Mouse (Mus musculus): ENCODE measurements around the gene Rbm33.

Rbm33 gene

DNA sequence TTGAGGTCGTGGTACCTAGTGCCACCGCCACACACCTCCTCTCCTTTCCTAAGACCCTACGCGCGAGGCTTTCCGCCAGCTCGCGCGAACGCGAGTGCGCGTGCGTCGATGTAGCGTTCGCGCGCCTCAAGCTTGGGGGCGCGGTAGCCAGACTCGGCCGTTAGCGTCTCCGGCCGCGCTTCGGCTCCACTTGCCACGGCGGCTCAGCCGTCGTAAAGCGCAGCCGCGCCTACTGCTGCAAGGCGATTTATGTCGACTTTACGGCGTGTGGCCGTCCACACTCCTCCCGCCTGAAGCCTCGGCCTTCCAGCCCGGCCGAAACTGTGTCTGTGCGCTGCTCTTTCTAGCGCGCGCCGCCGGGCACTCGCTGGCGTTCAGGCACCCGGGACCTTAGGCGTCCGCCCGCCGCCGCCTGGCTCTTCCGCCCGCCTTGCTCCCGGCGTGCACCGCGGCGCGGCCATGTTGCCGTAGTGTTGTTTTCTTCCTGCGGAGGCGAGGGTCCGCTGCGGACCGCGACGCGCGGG is at the start of gene Rbm33:
Gene Rbm33, plus strand, starts transcription at position 400 of the 524 bp plus-strand sequence.
- peak; percentile 96 for DNase-seq (ENCODE audit: extremely low read depth, insufficient read length, low spot score)

DNA sequence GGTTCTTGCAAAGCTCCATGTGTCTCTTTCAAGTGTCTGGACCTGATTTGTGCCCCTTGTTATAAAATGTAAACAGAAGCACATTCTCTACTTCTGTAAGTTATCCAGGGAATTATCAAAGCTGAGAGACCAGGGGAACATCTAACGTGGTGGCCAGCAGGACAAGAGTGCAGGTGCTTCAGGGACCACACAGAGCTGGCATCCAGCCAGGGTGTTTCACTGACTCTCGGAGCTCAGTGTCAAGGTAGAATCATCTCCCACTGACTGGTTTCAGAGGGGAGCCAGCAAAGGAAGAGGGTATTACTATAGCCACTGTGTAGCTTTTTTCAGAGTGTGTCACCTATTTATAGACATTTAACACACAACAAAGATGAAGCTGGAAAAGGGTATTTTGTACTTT is 49.3 kb upstream of the Rbm33 start:
- no peak for DNase-seq (ENCODE audit: extremely low read depth, insufficient read length, low spot score)

DNA sequence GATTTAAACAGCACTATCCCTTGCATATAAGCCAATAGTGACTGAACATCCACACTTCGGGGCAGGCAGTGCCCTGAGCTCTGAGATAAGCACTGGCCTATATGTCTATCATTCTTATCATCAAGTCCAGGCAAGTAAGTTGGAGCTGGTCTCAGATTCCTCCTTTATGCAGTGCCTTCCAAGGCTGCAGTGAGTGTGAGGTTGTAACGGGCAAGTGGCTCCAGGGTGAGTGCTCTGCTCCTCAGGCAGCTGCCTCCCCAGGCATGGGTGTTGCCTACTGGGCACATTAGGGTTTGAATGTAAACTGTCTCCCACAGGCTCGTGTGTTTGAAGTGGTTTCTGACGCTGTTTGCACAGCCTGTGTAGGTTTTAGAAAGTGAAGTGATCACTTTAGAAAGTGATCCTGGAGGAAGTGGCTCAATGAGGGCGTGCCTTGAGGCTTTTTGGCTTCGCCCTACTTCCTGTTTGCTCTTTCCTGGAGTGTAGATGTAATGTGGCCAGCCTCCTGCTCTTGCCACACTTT is 47.4 kb upstream of the Rbm33 start:
- DNase-seq (ENCODE audit: extremely low read depth, insufficient read length, low spot score) = no peak

DNA sequence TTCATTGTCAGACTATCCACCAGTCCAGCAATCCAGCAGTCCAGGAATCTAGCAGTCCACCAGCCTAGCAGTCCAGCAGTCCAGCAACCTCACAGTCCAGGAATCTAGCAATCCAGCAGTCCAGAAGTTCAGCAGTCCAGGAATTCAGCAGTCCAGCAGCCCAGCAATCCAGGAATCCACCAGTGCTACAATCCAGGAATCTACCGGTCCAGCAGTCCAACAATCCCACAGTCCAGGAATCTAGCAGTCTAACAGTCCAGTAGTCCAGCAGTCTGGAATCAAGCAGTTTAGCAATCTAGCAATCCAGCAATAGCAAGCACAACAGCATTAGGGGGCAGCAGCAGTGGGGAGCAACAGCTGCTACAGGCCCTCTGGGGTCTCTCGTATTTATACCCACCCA is 44.1 kb upstream of the Rbm33 start:
- DNase-seq (ENCODE audit: extremely low read depth, insufficient read length, low spot score) = no peak

DNA sequence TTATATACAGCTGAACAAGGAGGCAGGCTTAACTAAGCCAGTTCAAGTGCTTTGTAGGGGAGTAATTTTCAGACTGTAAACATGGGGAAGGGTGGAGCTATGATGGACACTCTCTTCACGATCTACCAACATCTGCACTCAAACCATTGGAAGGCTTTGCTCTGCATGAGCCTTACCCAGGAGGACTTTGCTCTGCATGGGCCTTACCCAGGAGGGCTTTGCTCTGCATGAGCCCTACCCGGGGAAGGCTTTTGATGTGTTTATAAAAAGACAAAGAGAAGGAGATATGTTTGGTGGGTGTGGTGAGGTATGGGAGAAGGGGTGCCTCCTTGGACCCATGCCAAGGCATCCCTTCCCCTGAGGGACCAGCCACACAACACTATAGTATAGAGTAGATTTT is 39.6 kb upstream of the Rbm33 start:
- no peak for DNase-seq (ENCODE audit: extremely low read depth, insufficient read length, low spot score)

DNA sequence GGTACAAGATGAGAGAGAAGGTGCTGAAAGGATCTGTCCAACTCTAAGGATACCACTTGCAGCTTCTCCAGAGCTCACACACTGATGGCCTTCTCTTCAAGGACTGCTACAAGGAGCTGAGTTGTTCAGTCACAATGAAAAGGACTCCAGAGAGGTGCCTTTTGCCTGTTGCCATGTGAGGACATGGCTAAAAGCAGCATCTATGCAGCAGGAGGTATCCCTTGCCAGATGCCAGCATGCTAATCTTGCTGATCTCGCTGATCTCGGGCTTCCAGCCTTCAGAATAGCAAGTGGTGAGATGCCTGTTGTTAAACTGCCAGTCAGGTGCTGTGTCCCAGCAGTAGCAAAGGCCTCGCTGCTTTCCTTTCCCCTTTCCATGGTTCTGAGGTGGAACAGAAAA is 27.8 kb upstream of the Rbm33 start:
- no peak for DNase-seq (ENCODE audit: extremely low read depth, insufficient read length, low spot score)

DNA sequence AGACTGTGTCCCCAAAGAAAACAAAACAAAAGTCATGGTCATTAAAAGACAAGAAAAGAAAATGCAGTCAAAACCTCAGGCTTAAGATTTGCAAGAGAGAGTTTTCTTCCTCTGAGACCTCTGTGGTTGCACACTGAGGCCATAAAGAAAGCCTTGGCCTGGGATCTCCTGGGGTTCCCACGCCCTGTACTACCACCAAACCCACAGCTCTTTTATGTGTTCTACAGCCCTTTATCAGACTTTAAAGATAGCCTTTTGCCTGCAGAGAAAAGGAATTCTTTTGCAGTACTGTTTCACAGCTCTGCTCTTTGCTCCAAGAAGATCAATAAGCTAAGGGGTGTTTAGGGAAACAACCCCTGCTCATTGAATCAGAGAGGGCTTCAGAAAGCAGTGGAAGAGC is 26.3 kb upstream of the Rbm33 start:
- no peak for DNase-seq (ENCODE audit: extremely low read depth, insufficient read length, low spot score)

DNA sequence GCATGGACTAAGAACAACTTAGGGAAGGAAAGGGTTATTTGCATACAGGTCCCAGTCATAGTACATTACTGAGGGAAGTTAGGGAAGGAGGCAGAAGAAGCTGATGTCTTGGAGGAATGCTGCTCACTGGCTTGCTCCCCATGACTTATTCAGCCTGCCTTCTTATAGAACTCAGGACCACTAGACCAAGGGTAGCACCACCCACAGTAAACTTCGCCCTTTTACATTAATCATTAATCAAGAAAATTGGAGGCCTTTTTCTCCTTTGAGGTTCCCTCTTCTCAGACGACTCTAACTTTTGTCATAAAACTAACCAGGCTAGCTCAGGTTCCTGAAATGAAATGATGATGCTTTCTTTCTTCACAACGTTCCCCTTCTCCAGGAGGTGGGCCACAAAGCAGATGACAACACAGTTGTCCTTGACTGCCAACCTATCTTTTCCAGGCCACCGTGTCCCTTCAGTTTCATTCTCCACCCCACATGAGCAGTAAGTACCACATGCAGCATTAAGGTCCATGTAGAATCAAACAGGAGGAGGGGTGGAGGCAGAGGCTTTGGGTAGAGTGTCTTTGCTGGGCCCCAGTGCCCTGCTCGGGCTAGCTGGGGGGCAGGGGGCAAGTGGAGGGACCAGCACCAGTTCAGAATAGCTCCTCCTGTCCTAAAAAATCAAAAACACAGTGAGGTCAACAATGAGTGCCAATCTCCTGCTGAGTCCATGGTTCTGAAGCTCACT is 25.6 kb upstream of the Rbm33 start:
- no peak for DNase-seq (ENCODE audit: extremely low read depth, insufficient read length, low spot score)

DNA sequence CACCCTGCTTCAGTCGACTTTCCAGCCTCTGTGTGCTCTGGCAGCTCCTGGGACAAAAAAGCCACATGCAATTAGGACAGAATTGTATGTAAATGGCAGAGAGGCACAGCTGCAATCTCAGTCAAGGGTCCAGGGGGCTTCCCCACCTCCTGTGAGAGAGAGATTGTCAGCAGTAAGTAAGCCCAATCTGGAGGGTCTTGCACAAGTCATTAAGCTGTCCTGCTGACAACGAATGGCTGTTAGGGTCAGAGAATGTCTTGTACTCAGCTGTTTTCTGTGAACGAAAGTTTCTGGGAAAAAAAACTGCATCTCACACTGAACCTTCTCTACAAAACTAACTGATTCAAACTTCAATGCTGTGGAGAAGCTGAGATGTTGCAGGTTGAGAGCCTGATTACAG is 24.6 kb upstream of the Rbm33 start:
- DNase-seq (ENCODE audit: extremely low read depth, insufficient read length, low spot score) = no peak

DNA sequence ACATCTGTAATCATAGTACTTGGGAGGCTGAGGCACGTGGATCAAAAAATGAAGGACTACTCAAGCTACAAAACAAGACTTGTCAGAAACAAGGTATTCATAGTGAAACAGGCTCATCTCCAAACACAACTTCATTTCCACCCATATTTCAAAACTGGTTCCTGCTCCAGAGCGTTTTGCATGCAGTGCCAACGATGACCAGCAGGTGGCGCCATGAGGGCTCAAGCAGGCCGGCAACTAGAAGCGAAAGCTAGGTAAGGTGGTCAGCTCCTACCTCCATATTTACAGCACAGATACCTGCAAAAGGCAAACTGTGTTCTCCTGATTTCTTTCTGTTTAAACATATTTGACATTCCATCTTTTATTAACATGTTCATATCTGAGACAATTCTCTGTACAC is 22.9 kb upstream of the Rbm33 start:
- peak; percentile 30 for DNase-seq (ENCODE audit: extremely low read depth, insufficient read length, low spot score)

DNA sequence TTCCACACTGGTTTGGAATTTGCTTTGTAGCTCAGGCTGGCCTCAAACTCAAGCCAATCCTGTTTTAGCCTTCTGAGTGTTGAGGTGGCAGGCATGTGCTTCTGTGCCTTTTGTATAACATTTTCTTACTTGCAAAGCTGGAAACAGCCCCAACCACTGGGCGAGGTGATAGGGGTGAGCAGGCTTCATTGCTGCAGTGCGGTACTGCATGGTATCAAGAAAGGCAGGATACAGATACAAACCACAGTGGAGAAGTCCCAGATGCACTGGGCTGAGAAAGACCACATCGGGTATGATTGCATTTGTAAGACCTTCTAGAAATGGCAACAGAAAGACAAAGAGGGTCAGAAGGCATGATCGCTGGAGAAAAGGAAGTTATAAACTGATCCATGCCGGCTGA is 18.8 kb upstream of the Rbm33 start:
- no peak for DNase-seq (ENCODE audit: extremely low read depth, insufficient read length, low spot score)

DNA sequence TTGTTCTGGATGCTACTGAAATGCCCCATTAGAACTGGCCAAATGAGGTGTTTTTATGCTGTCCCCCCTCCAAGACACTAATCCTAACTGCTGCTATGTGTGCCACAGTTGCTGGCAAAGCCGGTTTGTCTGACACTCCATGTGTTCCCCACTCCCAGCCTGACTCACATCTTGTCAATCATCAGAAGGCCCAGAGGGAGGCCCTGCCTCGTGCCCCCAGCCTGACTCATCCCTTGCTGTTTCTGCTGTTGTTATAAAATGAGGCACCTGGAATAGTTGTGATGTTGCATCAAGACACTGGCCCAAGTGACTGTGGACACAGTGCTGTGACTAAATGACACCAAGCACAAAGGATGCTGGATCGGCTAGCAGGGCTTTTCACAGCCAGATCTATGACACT is 18.2 kb upstream of the Rbm33 start:
- peak; percentile 29 for DNase-seq (ENCODE audit: extremely low read depth, insufficient read length, low spot score)

DNA sequence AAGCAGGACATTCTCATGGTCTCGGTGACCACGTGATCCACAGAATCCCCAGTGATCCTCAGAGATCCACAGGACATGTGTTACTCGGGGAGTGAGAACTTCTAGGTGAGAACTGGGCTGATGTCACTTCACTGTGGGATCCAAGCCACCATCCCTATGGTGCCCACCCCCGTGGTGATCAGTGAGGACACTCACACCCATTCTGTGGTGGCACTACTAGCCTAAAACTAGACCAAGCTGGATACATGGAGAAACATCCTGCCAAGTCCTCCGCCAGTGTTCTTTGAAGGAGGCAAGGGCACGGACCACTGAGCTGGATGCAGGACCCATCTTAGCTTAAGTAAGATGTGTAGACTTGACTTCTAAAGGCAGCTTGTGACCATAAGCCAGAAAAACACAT is 17.6 kb upstream of the Rbm33 start:
- no peak for DNase-seq (ENCODE audit: extremely low read depth, insufficient read length, low spot score)

DNA sequence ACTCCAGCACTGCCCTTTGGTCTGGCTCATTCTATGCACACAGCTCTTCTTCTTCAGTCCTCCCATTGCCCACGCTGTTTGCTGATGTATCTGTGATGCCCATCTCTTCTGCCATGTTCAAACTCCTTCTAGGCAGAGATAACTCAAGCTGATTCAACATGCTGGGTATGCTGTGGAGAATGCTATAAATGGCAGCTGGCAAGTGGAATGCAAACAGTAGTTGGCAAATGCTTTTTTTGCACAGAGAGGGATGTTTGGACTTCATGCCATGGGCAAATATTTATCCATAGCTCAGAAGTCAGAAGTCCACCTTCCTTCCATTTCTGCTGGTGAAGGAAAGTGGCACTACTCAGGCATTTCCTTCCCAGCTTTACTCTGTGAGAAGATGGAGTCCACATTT is 14.2 kb upstream of the Rbm33 start:
- no peak for DNase-seq (ENCODE audit: extremely low read depth, insufficient read length, low spot score)

DNA sequence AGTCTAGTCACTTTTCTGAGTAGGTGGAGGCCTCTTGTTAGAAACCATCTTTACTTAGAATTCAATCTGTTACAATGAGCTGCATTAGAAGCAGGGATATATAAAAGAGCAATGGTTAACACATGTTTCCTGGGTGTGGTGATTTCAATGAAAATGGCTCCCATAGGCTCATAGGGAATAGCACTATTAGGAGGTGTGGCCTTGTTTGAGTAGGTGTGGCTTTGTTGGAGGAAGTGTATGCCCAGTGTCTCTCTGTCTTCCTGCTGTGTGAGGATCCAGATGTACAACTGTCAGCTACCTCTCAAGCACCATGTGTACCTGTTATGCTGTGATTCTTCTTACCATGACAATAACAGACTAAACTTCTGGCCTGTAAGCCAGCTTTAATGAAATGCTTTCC is 12.4 kb upstream of the Rbm33 start:
- DNase-seq (ENCODE audit: extremely low read depth, insufficient read length, low spot score) = no peak

DNA sequence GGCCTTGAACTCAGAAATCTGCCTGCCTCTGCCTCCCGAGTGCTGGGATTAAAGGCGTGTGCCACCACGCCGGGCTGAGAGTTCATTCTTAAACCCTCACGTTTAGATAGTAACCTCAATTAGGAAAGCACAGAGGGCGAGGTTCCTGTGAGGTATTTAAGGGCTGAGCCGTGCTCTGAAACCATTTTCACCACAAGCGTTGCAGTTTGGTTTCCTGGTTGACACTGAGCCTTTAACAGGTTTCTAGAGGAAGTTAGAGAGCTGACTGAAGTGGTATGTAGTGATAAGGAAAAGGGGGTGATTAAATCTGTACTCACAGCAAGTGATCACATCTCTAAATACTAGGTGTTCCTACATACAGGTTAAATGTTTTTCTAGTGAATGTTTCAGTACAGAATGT is 1.4 kb upstream of the Rbm33 start:
- no peak for DNase-seq (ENCODE audit: extremely low read depth, insufficient read length, low spot score)

DNA sequence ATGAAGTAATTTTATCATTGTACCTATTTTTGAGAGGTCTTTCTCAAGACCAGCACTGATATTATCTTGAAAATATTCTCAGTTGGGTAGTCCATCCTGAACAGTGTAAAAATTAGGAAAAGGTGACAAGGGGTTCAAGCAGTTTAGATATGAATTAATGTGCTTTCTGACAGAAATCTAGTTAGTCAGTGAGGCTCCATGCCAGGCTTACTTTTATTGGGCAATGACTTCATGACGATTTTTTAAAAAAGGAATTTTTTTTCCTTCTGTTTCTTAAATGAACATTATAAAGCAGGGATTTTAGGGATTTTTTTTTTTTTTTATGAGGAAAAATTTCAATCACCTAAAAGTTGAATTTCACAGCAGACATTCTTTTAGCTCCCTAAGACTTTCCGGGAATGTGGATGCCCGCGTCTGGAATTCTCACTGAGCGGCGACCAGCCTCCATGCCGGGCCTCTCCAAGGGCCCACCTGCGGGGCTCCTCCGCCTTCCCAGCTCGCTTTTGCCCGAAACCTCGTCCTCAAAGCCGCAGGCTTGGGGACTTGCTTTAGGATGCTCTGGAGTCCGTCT is 685 bp upstream of the Rbm33 start:
- no peak for DNase-seq (ENCODE audit: extremely low read depth, insufficient read length, low spot score)

DNA sequence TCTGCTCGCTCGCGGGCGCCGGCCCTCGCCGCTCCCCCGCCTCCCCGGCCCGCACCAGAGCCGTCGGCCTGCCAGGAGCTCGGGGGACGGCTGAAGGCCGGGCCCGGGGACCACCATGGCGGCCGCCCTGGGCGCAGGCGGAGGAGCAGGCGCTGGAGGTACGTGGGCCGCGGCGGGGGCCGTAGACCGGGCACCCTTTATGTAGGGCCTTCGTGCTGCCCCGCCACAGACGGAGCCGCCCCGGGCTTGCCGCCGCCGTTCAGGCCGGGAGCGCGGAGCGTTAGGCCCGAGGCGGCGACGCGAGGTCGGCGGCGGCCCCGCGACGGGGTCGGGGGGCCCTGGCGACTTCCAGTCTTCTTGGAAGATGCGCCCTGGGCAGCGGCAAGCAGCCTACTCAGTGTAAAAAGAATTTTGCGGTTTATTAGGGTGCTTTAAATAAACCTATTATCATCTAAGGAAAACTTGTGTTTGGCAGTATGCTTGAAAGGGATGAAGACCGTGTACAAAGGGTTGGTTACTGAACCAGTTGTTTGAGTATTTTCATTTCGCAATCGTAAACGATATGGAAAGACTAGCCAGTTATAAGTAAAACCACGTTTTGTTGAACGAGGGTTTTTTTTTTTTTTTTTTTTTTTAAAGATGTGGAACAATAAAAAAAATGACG is 464 bp downstream of the Rbm33 start:
- peak; percentile 57 for DNase-seq (ENCODE audit: extremely low read depth, insufficient read length, low spot score)

DNA sequence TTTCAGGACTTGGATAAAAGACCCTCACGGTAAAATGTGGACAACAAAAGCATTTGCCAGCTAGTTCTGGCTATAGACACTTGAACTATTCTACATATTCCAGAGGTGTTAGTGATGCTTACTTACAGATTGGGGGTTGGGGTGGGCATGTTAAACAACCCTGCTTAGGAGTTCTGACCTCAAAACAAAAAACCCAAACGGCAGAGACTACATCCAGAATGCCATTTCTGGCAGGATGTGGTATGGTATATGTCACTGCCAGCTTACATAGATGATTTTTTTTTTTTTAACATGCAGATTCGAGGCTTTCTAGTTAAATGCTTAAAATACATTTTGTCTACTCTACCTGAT is 971 bp downstream of the Rbm33 start:
- DNase-seq (ENCODE audit: extremely low read depth, insufficient read length, low spot score) = peak; percentile 9

DNA sequence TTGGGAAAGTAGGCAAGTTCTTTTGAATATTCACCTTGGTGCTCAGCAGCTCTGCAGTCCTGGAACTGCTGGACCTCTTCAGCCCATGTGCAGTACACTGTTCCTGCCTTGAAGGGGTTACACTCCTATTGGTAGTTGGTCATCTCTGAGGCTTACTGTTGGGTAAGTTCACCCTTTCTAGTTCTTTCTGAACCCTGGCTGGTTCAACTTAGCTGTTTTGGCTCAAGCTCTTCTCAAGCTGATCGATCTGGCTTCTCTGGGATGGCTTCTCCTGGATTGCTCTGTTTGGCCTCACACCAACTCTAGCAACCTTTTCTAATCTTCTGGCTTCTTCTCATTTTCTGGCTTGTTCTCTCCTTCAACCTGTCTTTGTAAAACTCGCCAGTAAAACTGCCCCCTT is 1.8 kb downstream of the Rbm33 start:
- DNase-seq (ENCODE audit: extremely low read depth, insufficient read length, low spot score) = no peak

DNA sequence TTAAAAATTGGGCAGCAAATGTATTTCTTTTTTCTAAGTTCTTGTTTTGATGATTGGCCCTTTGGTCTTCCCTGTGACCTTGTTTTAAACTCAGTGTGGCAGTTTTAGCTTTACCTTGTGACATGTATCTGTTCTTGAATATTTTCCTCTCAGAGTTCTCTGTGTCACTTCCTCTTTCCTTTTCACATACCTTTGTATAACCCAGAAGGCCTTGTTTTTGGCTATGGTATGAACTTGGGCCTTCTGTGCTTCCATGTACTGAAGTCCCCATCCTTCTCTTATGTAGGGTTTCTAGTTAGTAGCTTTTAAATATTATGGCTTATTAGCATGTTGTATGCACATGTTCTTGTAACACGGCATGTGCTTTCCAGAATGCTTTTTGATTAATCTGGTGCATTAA is 4.8 kb downstream of the Rbm33 start:
- no peak for DNase-seq (ENCODE audit: extremely low read depth, insufficient read length, low spot score)

DNA sequence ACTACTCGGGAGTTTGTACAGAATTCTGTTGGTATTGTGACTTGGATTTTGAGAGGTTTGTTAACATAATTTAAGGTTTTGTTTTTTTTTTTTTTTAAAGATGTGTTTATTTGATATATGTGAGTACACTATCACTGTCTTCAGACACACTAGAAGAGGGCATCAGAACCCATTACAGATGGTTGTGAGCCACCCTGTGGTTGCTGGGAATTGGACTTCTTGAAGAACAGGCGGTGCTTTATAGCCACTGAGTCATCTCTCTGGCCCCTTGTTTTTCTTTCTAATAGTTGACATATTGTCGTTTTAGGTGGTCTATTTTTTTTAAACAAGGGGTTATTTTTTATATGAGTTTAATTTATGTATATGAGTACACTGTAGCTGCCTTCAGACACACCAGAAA is 5.3 kb downstream of the Rbm33 start:
- no peak for DNase-seq (ENCODE audit: extremely low read depth, insufficient read length, low spot score)
